Mouse (Mus musculus) heart, adult 2 months (tissue): ENCODE measurements around the gene Taf8. TPM values are rescaled to one million over a fixed set of nuclear protein-coding genes. Genes with fewer than 3 reads are reported as not detected.
A peak's percentile ranks its signal among the peaks of the same experiment; 100 is the strongest.

Experiments used
- DNase-seq, 2 experiments: peaks; one replicate each; pipeline ENCODE4 v3.0.0; 2021
- H3K27ac ChIP-seq: fragments of 200-600 bp; 2 replicates; pipeline ENCODE4 v1.8.1; 2022
- H3K27me3 ChIP-seq: fragments of 200-500 bp; 2 replicates; pipeline ENCODE4 v1.6.1; 2012; ENCODE audit warnings: mild to moderate bottlenecking, low read length, inconsistent platforms, mixed read lengths; ENCODE audit not compliant: control insufficient read depth, insufficient read depth
- H3K36me3 ChIP-seq: fragments of 200-500 bp; 2 replicates; pipeline ENCODE4 v1.6.1; 2012; ENCODE audit warnings: low read length, inconsistent platforms; ENCODE audit not compliant: control insufficient read depth, insufficient read depth
- H3K4me1 ChIP-seq: fragments of 200-500 bp; 2 replicates; pipeline ENCODE4 v1.6.1; 2011; ENCODE audit warnings: low read length; ENCODE audit not compliant: control insufficient read depth, insufficient read depth
- H3K4me3 ChIP-seq: fragments of 200-600 bp; 2 replicates; pipeline ENCODE4 v1.8.1; 2022
- H3K79me2 ChIP-seq: fragments of 200-500 bp; replicated peaks from 2 replicates; pipeline ENCODE4 v1.6.1; 2012; ENCODE audit warnings: mild to moderate bottlenecking, inconsistent platforms, low read length, moderate library complexity, mixed read lengths; ENCODE audit not compliant: control insufficient read depth, insufficient read depth
- H3K9ac ChIP-seq: fragments of 200-500 bp; 2 replicates; pipeline ENCODE4 v1.6.1; 2012; ENCODE audit warnings: low read depth, mild to moderate bottlenecking, control low read depth, inconsistent platforms, low read length, mixed read lengths
- CTCF ChIP-seq: fragments of 200-600 bp; IDR thresholded peaks from 2 replicates; pipeline ENCODE4 v1.8.1; 2022; ENCODE audit warnings: antibody characterized with exemption, mild to moderate bottlenecking, moderate library complexity
- EP300 ChIP-seq: fragments of 200-500 bp; IDR thresholded peaks from 2 replicates; pipeline ENCODE4 v1.6.1; 2011; ENCODE audit warnings: low read depth, low read length, control low read depth; ENCODE audit not compliant: insufficient read depth
- POLR2A ChIP-seq: fragments of 200-500 bp; IDR thresholded peaks from 2 replicates; pipeline ENCODE4 v1.6.1; 2011; ENCODE audit warnings: mild to moderate bottlenecking, low read depth, low read length, control low read depth; ENCODE audit not compliant: insufficient read depth
- WGBS: fragments of 180-500 bp; shearing (Covaris S2); methylation state at CpG from one replicate; pipeline ENCODE4 v1.1.7; 2018; 5-methylcytosine and 5-hydroxymethylcytosine counted together
- intact Hi-C: fragments of 180-260 bp; cut with DNase I; formaldehyde crosslinking; loops from one replicate; pipeline ENCODE4 v1.15.1; 2025
- polyA plus RNA-seq: library from polyadenylated mRNA; depleted of rRNA; stranded (reverse); fragments of >200 nt; gene quantifications from 2 replicates; pipeline ENCODE4 v1.2.3, GENCODE M21; 2012; rRNA removed
- total RNA-seq, 2 experiments: library from RNA; stranded (reverse); gene quantifications; 2 replicates each; pipeline ENCODE4 v1.2.3; 2021

Gene Taf8
- total and polyA plus RNA-seq, 3 experiments = 10.8 to 14.2 (median 12.5) TPM

DNA sequence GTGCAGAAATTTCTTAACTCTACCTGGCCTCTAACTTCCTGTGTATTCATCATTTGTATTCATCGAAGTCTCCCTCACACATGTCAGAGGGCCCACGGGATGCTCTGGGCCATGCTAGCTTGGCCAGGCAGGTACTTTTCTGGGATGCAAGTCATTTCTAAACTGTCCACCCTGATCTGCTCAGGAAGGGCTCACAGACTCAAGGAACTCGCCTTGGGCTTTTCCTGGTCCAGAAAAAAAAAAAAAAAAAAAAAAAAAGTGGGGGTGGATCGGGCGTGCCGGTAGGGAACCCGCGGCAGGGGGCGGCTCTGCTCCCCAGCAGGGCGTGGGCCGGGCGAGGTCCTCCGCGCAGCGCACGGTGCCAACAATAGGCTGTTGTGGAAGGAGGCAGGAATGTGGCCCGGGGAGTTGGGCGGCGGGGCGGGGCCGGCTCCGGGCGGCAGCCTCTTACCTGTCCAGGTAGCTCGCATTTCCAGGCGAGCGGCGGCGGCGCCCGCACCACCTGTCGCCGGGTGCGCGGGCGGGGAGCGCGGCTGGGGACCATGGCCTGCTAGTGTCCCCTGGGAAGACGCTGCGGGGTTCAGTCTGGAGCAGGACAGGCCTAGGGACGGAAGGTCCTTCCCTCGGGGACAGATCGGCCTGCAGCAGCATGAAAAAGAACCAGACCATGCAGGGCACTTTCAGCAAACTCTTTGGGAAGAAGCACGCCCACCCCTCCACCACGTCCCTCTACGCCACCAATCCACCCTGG is 65.8 kb downstream of the Taf8 start, which contains the start of gene AI661453:
Gene AI661453 (plus strand): TSS at position 460 of the 751 bp plus-strand sequence.
- Histone ChIP-seq H3K36me3 (no peaks in the 10 kb centered on the region), H3K79me2 (no peaks in the 10 kb centered on the region), H3K27me3 (peaks cover 2% of the 10 kb centered on the region), H3K27ac (no peak within 1 kb of the TSS; the same call in 1 of the 2 replicates), H3K4me1 (no peaks in the 10 kb centered on the region), H3K4me3 (peak within 1 kb of the TSS; percentile 43), H3K9ac (peak within 1 kb of the TSS; percentile 51)
- peak; percentile 35 to 39 for DNase-seq
- 2% methylated on average over 45 of the region's 45 CpGs for WGBS
- TF ChIP-seq POLR2A = no peak
- no peak for TF ChIP-seq CTCF
- TF ChIP-seq EP300 = no peak
- intact Hi-C loops = no loop called here

Other genes with a start within 250 kb of the Taf8 start
- 10 to 100 TPM; 18.2 to 22.5 TPM for gene Mrps10, start 133.4 kb downstream of the Taf8 start, total RNA-seq
- 19.9 and 25.9 TPM in 2 replicates for gene Mrps10, start 133.4 kb downstream of the Taf8 start, polyA plus RNA-seq
- under 1 TPM; 0.23 to 0.43 TPM for gene Guca1b, start 116.9 kb downstream of the Taf8 start, total RNA-seq
- 0.86 and 1.1 TPM in 2 replicates for gene Guca1b, start 116.9 kb downstream of the Taf8 start, polyA plus RNA-seq
- gene Guca1a, start 101.7 kb downstream of the Taf8 start, total RNA-seq = under 1 TPM; 0.34 to 0.39 TPM
- 0.55 and 0.61 TPM in 2 replicates for gene Guca1a, start 101.7 kb downstream of the Taf8 start, polyA plus RNA-seq
- gene AI661453, start 65.7 kb downstream of the Taf8 start, total RNA-seq = 1 to 10 TPM; 1.2 to 1.4 TPM
- 0.64 and 1.00 TPM in 2 replicates for gene AI661453, start 65.7 kb downstream of the Taf8 start, polyA plus RNA-seq
- not detected for gene 1700001C19Rik, start 64.9 kb downstream of the Taf8 start, total RNA-seq
- gene 1700001C19Rik, start 64.9 kb downstream of the Taf8 start, polyA plus RNA-seq = 0.44 and 0.76 TPM in 2 replicates
- 10 to 100 TPM; 75.9 to 83.7 TPM for gene Ccnd3, start 2.8 kb upstream of the Taf8 start, total RNA-seq
- 75.1 and 77.5 TPM in 2 replicates for gene Ccnd3, start 2.8 kb upstream of the Taf8 start, polyA plus RNA-seq
- gene Bysl, start 109.2 kb upstream of the Taf8 start, total RNA-seq = 10 to 100 TPM; 15.7 to 15.9 TPM
- 13.2 and 15.6 TPM in 2 replicates for gene Bysl, start 109.2 kb upstream of the Taf8 start, polyA plus RNA-seq
- gene Med20, start 109.3 kb upstream of the Taf8 start, total RNA-seq = 10 to 100 TPM; 13.5 to 15.0 TPM
- gene Med20, start 109.3 kb upstream of the Taf8 start, polyA plus RNA-seq = 17.4 and 25.1 TPM in 2 replicates
- gene Gm20517, start 109.3 kb upstream of the Taf8 start, total RNA-seq = 1 to 10 TPM; 2.8 TPM
- 0.27 and 1.5 TPM in 2 replicates for gene Gm20517, start 109.3 kb upstream of the Taf8 start, polyA plus RNA-seq
- gene Usp49, start 128.4 kb upstream of the Taf8 start, total RNA-seq = 1 to 10 TPM; 3.4 to 3.6 TPM
- 2.9 and 3.6 TPM in 2 replicates for gene Usp49, start 128.4 kb upstream of the Taf8 start, polyA plus RNA-seq
- gene Tomm6, start 186.1 kb upstream of the Taf8 start, total RNA-seq = 100 to 1,000 TPM; 113 to 125 TPM
- 53.9 and 68.1 TPM in 2 replicates for gene Tomm6, start 186.1 kb upstream of the Taf8 start, polyA plus RNA-seq
- 1 to 10 TPM; 4.8 to 5.2 TPM for gene Frs3, start 186.7 kb upstream of the Taf8 start, total RNA-seq
- gene Frs3, start 186.7 kb upstream of the Taf8 start, polyA plus RNA-seq = 10.8 and 11.7 TPM in 2 replicates
- gene Gm21981, start 192.2 kb upstream of the Taf8 start, total RNA-seq = under 1 TPM; 0.78 to 0.89 TPM
- gene Gm21981, start 192.2 kb upstream of the Taf8 start, polyA plus RNA-seq = 0.73 and 1.2 TPM in 2 replicates
- 1 to 10 TPM; 3.7 to 3.9 TPM for gene Prickle4, start 192.4 kb upstream of the Taf8 start, total RNA-seq
- gene Prickle4, start 192.4 kb upstream of the Taf8 start, polyA plus RNA-seq = 4.0 and 8.3 TPM in 2 replicates
- gene Pgc, start 224.6 kb upstream of the Taf8 start, total RNA-seq = not detected
- 0.59 TPM in 2 replicates for gene Pgc, start 224.6 kb upstream of the Taf8 start, polyA plus RNA-seq
- gene Tfeb, start 234.7 kb upstream of the Taf8 start, total RNA-seq = 10 to 100 TPM; 36.8 to 42.7 TPM
- gene Tfeb, start 234.7 kb upstream of the Taf8 start, polyA plus RNA-seq = 33.5 and 35.1 TPM in 2 replicates